Mouse (Mus musculus): ENCODE measurements around the gene Tbc1d2. TPM values are rescaled to one million over a fixed set of nuclear protein-coding genes. Genes with fewer than 3 reads are reported as not detected.

Gene Tbc1d2
- total and polyA plus RNA-seq, 2 experiments, result 0.55 to 0.94 TPM

DNA sequence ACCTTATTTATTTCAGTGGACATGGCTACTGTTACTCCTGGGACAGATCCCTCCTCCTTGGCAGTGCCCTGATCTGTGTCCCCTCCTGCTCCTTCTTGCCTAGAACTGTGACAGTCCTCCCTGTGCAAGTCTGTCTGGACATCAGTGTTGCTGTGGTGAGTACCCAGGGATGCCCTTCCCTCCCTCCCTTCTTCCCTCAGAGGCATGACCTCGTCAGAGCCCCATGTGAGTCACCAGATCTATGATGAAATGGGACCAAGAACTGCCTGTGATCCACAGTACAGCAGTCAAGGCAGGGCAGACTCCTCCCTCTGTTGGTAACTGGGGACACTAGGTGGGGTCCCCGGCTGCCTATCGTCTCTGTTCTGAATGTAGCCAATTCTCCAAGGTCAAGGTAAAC, 42.4 kb downstream of the Tbc1d2 start:
- 70% methylated on average over 3 of the region's 3 CpGs for WGBS
- DNase-seq (ENCODE audit: extremely low read depth, low read depth, low spot score), result no peak
- H3K36me3 ChIP-seq (ENCODE audit: control insufficient read depth, insufficient read depth, low read length), result no peaks in the 10 kb centered on the region

DNA sequence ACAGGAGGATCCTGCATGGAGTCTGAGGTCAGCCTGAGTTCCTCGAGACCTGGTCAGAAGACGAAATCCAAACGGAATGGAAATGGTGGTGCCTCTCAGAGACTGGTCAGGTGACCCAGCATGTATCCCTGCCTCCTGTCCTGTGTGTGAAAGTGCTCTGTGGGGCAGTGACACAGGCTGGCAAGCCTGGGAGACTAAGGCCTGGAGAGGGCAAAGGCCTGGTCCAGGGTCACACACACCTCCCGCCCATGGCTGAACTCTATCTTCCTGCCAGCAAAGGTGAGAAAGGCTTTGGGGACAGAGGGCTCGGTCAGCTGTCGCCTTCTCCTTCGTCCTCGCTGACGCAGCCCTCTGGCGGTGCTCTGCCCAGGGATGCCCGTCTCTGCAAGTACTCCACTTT, 44.6 kb downstream of the Tbc1d2 start:
- Histone ChIP-seq H3K4me3 (ENCODE audit: insufficient read depth, low read depth, low read length) (no peak overlapping the region), H3K4me1 (ENCODE audit: control insufficient read depth, insufficient read depth, low read length) (peaks cover 2% of the 10 kb centered on the region; the same call in 1 of the 2 replicates), H3K79me2 (ENCODE audit: control insufficient read depth, insufficient read depth, low read length) (no peaks in the 10 kb centered on the region), H3K27ac (replicated peaks; ENCODE audit: insufficient read depth, low read depth, low read length) (no peak overlapping the region), H3K36me3 (ENCODE audit: control insufficient read depth, insufficient read depth, low read length) (no peaks in the 10 kb centered on the region), H3K9ac (ENCODE audit: low read depth, low read length) (no peak overlapping the region), H3K27me3 (ENCODE audit: control insufficient read depth, insufficient read depth, low read length) (peaks cover 8% of the 10 kb centered on the region; the same call in 1 of the 2 replicates)
- DNase-seq (ENCODE audit: extremely low read depth, low read depth, low spot score), result peak; percentile 92
- WGBS, result 21% methylated on average over 11 of the region's 11 CpGs
- no peak for TF ChIP-seq POLR2A (IDR thresholded peaks at IDR 0.05; ENCODE audit: extremely low read depth, insufficient read depth, low read length)
- TF ChIP-seq CTCF (IDR thresholded peaks at IDR 0.05; ENCODE audit: low read depth, low read length), result no peak

More for the DNA sequence above, 42.4 kb downstream of the Tbc1d2 start:
- no peak overlapping the region for H3K4me3 ChIP-seq (ENCODE audit: insufficient read depth, low read depth, low read length)
- H3K27ac ChIP-seq (replicated peaks; ENCODE audit: insufficient read depth, low read depth, low read length), result no peak overlapping the region
- peaks cover 2% of the 10 kb centered on the region; the same call in 1 of the 2 replicates for H3K4me1 ChIP-seq (ENCODE audit: control insufficient read depth, insufficient read depth, low read length)
- H3K9ac ChIP-seq (ENCODE audit: low read depth, low read length), result no peak overlapping the region
- H3K27me3 ChIP-seq (ENCODE audit: control insufficient read depth, insufficient read depth, low read length), result no peaks in the 10 kb centered on the region
- H3K79me2 ChIP-seq (ENCODE audit: control insufficient read depth, insufficient read depth, low read length), result no peaks in the 10 kb centered on the region
- TF ChIP-seq CTCF (IDR thresholded peaks at IDR 0.05; ENCODE audit: low read depth, low read length), result no peak
- no peak for TF ChIP-seq POLR2A (IDR thresholded peaks at IDR 0.05; ENCODE audit: extremely low read depth, insufficient read depth, low read length)

DNA sequence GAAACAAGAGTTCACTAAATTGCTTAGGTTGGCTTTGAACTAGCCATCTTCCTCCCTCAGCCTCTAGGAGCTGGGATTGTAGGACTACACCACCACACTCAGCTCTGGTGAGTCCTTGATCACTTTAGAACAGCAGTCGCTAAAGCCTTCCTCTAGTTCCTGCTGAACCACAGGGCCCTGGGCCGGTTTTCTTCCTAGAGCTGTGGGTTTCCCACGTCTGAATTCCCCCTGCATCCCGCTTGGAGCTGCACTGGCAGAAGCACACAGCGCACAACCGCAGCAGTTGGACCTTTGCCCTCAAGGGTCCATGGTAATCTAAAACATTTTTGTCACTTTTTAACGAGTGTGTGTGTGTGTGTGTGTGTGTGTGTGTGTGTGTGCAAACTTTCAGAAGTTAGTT, 47.3 kb downstream of the Tbc1d2 start:
- H3K27me3 ChIP-seq (ENCODE audit: control insufficient read depth, insufficient read depth, low read length), result peaks cover 8% of the 10 kb centered on the region; the same call in 1 of the 2 replicates
- 53% methylated on average over 7 of the region's 7 CpGs for WGBS

DNA sequence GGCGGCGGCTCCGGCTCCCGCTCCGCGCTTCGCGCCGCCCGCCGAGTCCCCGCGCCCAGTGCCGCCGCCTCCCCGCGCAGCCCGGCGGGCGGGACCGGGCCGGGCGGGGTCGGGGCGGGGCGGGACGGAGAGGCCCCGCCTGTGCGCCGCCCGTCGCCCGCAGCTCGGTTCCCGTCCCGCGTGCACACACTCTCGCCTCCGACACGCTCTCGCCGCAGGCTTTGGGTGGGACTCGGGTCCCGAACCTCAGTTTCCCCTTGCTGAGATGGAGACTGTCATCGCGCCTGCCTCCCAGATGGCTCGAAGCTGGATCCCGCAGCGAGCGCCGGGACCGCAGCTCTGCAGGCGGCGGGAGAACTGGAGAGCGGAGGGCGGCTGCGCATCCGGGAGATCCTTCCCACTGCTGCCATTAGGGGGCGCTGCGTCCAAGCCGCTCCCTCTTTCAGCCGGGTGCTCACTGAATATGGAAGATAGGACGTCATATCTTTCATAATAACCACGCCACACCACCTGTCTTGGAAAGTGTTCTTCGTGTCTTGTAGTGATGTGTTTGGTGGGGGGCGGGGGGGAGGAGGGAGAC, 48.1 kb downstream of the Tbc1d2 start, which contains the start of gene Coro2a:
Gene Coro2a, minus strand, starts transcription at position 359 of the 580 bp plus-strand sequence.
- H3K27ac ChIP-seq (replicated peaks; ENCODE audit: insufficient read depth, low read depth, low read length), result no peak within 1 kb of the TSS
- H3K27me3 ChIP-seq (ENCODE audit: control insufficient read depth, insufficient read depth, low read length), result peaks cover 8% of the 10 kb centered on the region; the same call in 1 of the 2 replicates

More for the DNA sequence above, 47.3 kb downstream of the Tbc1d2 start:
- peaks cover 2% of the 10 kb centered on the region; the same call in 1 of the 2 replicates for H3K4me1 ChIP-seq (ENCODE audit: control insufficient read depth, insufficient read depth, low read length)
- H3K4me3 ChIP-seq (ENCODE audit: insufficient read depth, low read depth, low read length), result no peak overlapping the region
- H3K27ac ChIP-seq (replicated peaks; ENCODE audit: insufficient read depth, low read depth, low read length), result no peak overlapping the region
- DNase-seq (ENCODE audit: extremely low read depth, low read depth, low spot score), result no peak
- no peaks in the 10 kb centered on the region for H3K79me2 ChIP-seq (ENCODE audit: control insufficient read depth, insufficient read depth, low read length)
- no peak overlapping the region for H3K9ac ChIP-seq (ENCODE audit: low read depth, low read length)
- no peaks in the 10 kb centered on the region for H3K36me3 ChIP-seq (ENCODE audit: control insufficient read depth, insufficient read depth, low read length)
- TF ChIP-seq POLR2A (IDR thresholded peaks at IDR 0.05; ENCODE audit: extremely low read depth, insufficient read depth, low read length), result no peak
- TF ChIP-seq CTCF (IDR thresholded peaks at IDR 0.05; ENCODE audit: low read depth, low read length), result no peak

DNA sequence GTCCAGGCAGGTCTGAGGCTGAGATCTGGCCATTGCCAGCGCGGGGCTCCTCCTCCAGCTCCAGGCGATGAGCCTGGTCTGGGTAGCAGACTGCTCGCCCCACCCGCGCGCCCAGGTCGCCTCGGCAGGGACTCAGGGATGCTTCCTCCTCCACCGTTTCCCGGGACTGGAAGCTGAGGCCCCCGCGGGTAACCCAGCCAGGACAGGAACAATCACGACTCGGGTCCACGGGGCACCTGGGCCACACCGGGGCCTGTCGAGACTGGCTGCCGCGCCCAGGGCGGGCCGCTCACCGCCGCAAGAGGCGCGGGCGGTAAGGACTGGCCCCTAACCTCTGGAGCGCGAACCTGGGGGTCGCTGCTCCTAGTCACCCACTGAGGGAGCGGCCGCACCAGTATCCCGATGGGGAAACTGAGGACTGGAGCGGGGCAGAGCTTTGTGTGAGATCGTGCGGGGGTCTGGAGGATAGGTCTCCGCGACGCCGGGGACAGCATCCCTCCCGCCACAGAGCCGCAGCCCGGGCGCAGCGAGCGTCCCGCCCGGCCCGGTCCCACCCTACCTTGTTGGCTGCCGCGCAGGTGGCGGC, 48.7 kb downstream of the Tbc1d2 start:
- no peak for DNase-seq (ENCODE audit: extremely low read depth, low read depth, low spot score)
- 2% methylated on average over 52 of the region's 52 CpGs for WGBS
- Histone ChIP-seq H3K27me3 (ENCODE audit: control insufficient read depth, insufficient read depth, low read length) (peaks cover 8% of the 10 kb centered on the region; the same call in 1 of the 2 replicates), H3K36me3 (ENCODE audit: control insufficient read depth, insufficient read depth, low read length) (no peaks in the 10 kb centered on the region), H3K4me1 (ENCODE audit: control insufficient read depth, insufficient read depth, low read length) (peaks cover 2% of the 10 kb centered on the region; the same call in 1 of the 2 replicates), H3K4me3 (ENCODE audit: insufficient read depth, low read depth, low read length) (peak overlapping the region; percentile 54), H3K79me2 (ENCODE audit: control insufficient read depth, insufficient read depth, low read length) (no peaks in the 10 kb centered on the region), H3K9ac (ENCODE audit: low read depth, low read length) (peak overlapping the region; percentile 50), H3K27ac (replicated peaks; ENCODE audit: insufficient read depth, low read depth, low read length) (no peak overlapping the region)
- TF ChIP-seq CTCF (IDR thresholded peaks at IDR 0.05; ENCODE audit: low read depth, low read length), result no peak
- TF ChIP-seq POLR2A (IDR thresholded peaks at IDR 0.05; ENCODE audit: extremely low read depth, insufficient read depth, low read length), result no peak

More for the DNA sequence above, 48.1 kb downstream of the Tbc1d2 start, which contains the start of gene Coro2a:
- 1% methylated on average over 64 of the region's 66 CpGs for WGBS
- Histone ChIP-seq H3K79me2 (ENCODE audit: control insufficient read depth, insufficient read depth, low read length) (no peaks in the 10 kb centered on the region), H3K4me3 (ENCODE audit: insufficient read depth, low read depth, low read length) (peak within 1 kb of the TSS; percentile 97), H3K9ac (ENCODE audit: low read depth, low read length) (peak within 1 kb of the TSS; percentile 79), H3K4me1 (ENCODE audit: control insufficient read depth, insufficient read depth, low read length) (peaks cover 2% of the 10 kb centered on the region; the same call in 1 of the 2 replicates), H3K36me3 (ENCODE audit: control insufficient read depth, insufficient read depth, low read length) (no peaks in the 10 kb centered on the region)
- DNase-seq (ENCODE audit: extremely low read depth, low read depth, low spot score), result peak; percentile 41
- TF ChIP-seq POLR2A (IDR thresholded peaks at IDR 0.05; ENCODE audit: extremely low read depth, insufficient read depth, low read length), result no peak
- peak; percentile 90 for TF ChIP-seq CTCF (IDR thresholded peaks at IDR 0.05; ENCODE audit: low read depth, low read length)

All from liver, adult 2 months (tissue).